Mouse (Mus musculus): ENCODE results near the gene Klk6. TPM values are rescaled to one million over a fixed set of nuclear protein-coding genes. Genes with fewer than 3 reads are reported as not detected.

Klk6 gene
- total RNA-seq, 2 experiments from 2014 or later: not detected

- TF ChIP-seq CTCF (IDR thresholded peaks at IDR 0.05): peak; percentile 27
- no peak for DNase-seq
- intact Hi-C loops (cut with DNase I): no loop called here
- no peak overlapping the region for H3K27ac ChIP-seq
- H3K4me3 ChIP-seq: no peak overlapping the region
Measured at GRCm38 (mm10) chr7:43789295-43789694, 35.0 kb upstream of the Klk6 start.

- Histone ChIP-seq H3K4me3 (no peak within 1 kb of the TSS), H3K27ac (no peak within 1 kb of the TSS)
- no peak for TF ChIP-seq CTCF (IDR thresholded peaks at IDR 0.05)
- intact Hi-C loops (cut with DNase I): no loop called here
- DNase-seq: no peak
Measured at GRCm38 (mm10) chr7:43791591-43791990, 32.7 kb upstream of the Klk6 start, which contains the start of gene Klk9. Gene Klk9, plus strand, starts transcription at chr7:43791891.

GRCm38 (mm10) chr7:43796355-43796754 lies 27.9 kb upstream of the Klk6 start:
- DNase-seq: no peak
- Histone ChIP-seq H3K4me3 (peak overlapping the region; percentile 72), H3K27ac (no peak overlapping the region)
- no peak for TF ChIP-seq CTCF (IDR thresholded peaks at IDR 0.05)
- intact Hi-C loops (cut with DNase I): no loop called here

- Histone ChIP-seq H3K27ac (peak within 1 kb of the TSS; percentile 38), H3K4me3 (peak within 1 kb of the TSS; percentile 72)
- intact Hi-C loops (cut with DNase I): no loop called here
- peak; percentile 25 for DNase-seq
- TF ChIP-seq CTCF (IDR thresholded peaks at IDR 0.05): no peak
Measured at GRCm38 (mm10) chr7:43797333-43797769, 26.9 kb upstream of the Klk6 start, which contains the start of gene Klk8. Gene Klk8, plus strand, starts transcription at chr7:43797577.

- Histone ChIP-seq H3K27ac (peak overlapping the region; percentile 38), H3K4me3 (peak overlapping the region; percentile 72)
- no peak for TF ChIP-seq CTCF (IDR thresholded peaks at IDR 0.05)
- intact Hi-C loops (cut with DNase I): no loop called here
- DNase-seq: no peak
Measured at GRCm38 (mm10) chr7:43797844-43798462, 26.3 kb upstream of the Klk6 start.

GRCm38 (mm10) chr7:43799876-43800275 lies 24.4 kb upstream of the Klk6 start:
- intact Hi-C loops (cut with DNase I): no loop called here

GRCm38 (mm10) chr7:43810994-43811393 lies 13.3 kb upstream of the Klk6 start, which contains the start of gene Klk7:
Gene Klk7, plus strand, starts transcription at chr7:43811294.
- H3K27ac ChIP-seq: no peak within 1 kb of the TSS
- H3K4me3 ChIP-seq: no peak within 1 kb of the TSS
- no peak for TF ChIP-seq CTCF (IDR thresholded peaks at IDR 0.05)
- no peak for DNase-seq
- intact Hi-C loops (cut with DNase I): no loop called here

More at GRCm38 (mm10) chr7:43799876-43800275, 24.4 kb upstream of the Klk6 start:
- DNase-seq: no peak
- no peak for TF ChIP-seq CTCF (IDR thresholded peaks at IDR 0.05)
- Histone ChIP-seq H3K4me3 (no peak overlapping the region), H3K27ac (no peak overlapping the region)

GRCm38 (mm10) chr7:43815211-43815610 lies 9.1 kb upstream of the Klk6 start:
- DNase-seq: no peak
- TF ChIP-seq CTCF (IDR thresholded peaks at IDR 0.05): no peak
- Histone ChIP-seq H3K27ac (no peak overlapping the region), H3K4me3 (no peak overlapping the region)
- intact Hi-C loops (cut with DNase I): no loop called here

GRCm38 (mm10) chr7:43816746-43817145 lies 7.6 kb upstream of the Klk6 start:
- intact Hi-C loops (cut with DNase I): no loop called here
- Histone ChIP-seq H3K4me3 (no peak overlapping the region), H3K27ac (no peak overlapping the region)
- no peak for TF ChIP-seq CTCF (IDR thresholded peaks at IDR 0.05)
- DNase-seq: no peak

- no peak overlapping the region for H3K4me3 ChIP-seq
- DNase-seq: no peak
- no peak for TF ChIP-seq CTCF (IDR thresholded peaks at IDR 0.05)
- intact Hi-C loops (cut with DNase I): no loop called here
- no peak overlapping the region for H3K27ac ChIP-seq
Measured at GRCm38 (mm10) chr7:43821581-43821980, 2.7 kb upstream of the Klk6 start.

- no peak for TF ChIP-seq CTCF (IDR thresholded peaks at IDR 0.05)
Measured at GRCm38 (mm10) chr7:43826056-43826455, 1.8 kb downstream of the Klk6 start.

GRCm38 (mm10) chr7:43827706-43828105 lies 3.4 kb downstream of the Klk6 start:
- no peak overlapping the region for H3K27ac ChIP-seq
- TF ChIP-seq CTCF (IDR thresholded peaks at IDR 0.05): no peak
- intact Hi-C loops (cut with DNase I): no loop called here
- DNase-seq: no peak
- no peak overlapping the region for H3K4me3 ChIP-seq

More at GRCm38 (mm10) chr7:43826056-43826455, 1.8 kb downstream of the Klk6 start:
- DNase-seq: no peak
- no peak overlapping the region for H3K4me3 ChIP-seq
- H3K27ac ChIP-seq: no peak overlapping the region
- intact Hi-C loops (cut with DNase I): no loop called here

- DNase-seq: no peak
- no peak for TF ChIP-seq CTCF (IDR thresholded peaks at IDR 0.05)
- intact Hi-C loops (cut with DNase I): no loop called here
- no peak overlapping the region for H3K4me3 ChIP-seq
- H3K27ac ChIP-seq: no peak overlapping the region
Measured at GRCm38 (mm10) chr7:43829006-43829405, 4.7 kb downstream of the Klk6 start.

- DNase-seq: no peak
- H3K27ac ChIP-seq: no peak within 1 kb of the TSS
- intact Hi-C loops (cut with DNase I): no loop called here
- no peak within 1 kb of the TSS for H3K4me3 ChIP-seq
- TF ChIP-seq CTCF (IDR thresholded peaks at IDR 0.05): no peak
Measured at GRCm38 (mm10) chr7:43841701-43842100, 17.4 kb downstream of the Klk6 start, which contains the start of gene Klk5. Gene Klk5, plus strand, starts transcription at chr7:43841971.

Data from gastrocnemius, adult 2 months (tissue).